Mouse (Mus musculus) limb, embryonic 12.5 days (tissue): Measurements from ENCODE around the gene Klhdc8a. TPM values are rescaled to one million over a fixed set of nuclear protein-coding genes. Genes with fewer than 3 reads are reported as not detected.
"Not testable (repeated sequence)": the region's sequence is repeated elsewhere in the genome, so short reads cannot be mapped to it uniquely, and the experiment has no call there.

ENCODE experiments used
- ATAC-seq: fragments of 200-750 bp; cut with Nextera tagmentation; 2 replicates; pipeline ENCODE4 v1.8.0; 2017; ENCODE audit warnings: low read depth, moderate TSS enrichment; ENCODE audit not compliant: insufficient number of reproducible peaks, insufficient read depth, low FRiP score, low TSS enrichment
- H3K27ac ChIP-seq: fragments of 300-500 bp; sonication (generic); 2 replicates; pipeline ENCODE4 v1.5.1; 2016; ENCODE audit warnings: mild to moderate bottlenecking, moderate library complexity
- H3K27me3 ChIP-seq: fragments of 300-500 bp; sonication (generic); 2 replicates; pipeline ENCODE4 v1.6.1; 2016; ENCODE audit warnings: mild to moderate bottlenecking, moderate library complexity
- H3K36me3 ChIP-seq: fragments of 300-500 bp; sonication (generic); 2 replicates; pipeline ENCODE4 v1.6.1; 2016; ENCODE audit warnings: mild to moderate bottlenecking, moderate library complexity
- H3K4me1 ChIP-seq: fragments of 300-500 bp; sonication (generic); replicated peaks from 2 replicates; pipeline ENCODE4 v1.6.1; 2016
- H3K4me2 ChIP-seq: fragments of 300-500 bp; sonication (generic); 2 replicates; pipeline ENCODE4 v1.6.1; 2016; ENCODE audit warnings: mild to moderate bottlenecking, moderate library complexity
- H3K4me3 ChIP-seq: fragments of 300-500 bp; sonication (generic); replicated peaks from 2 replicates; pipeline ENCODE4 v1.5.1; 2016; ENCODE audit warnings: mild to moderate bottlenecking
- H3K9ac ChIP-seq: fragments of 300-500 bp; sonication (generic); replicated peaks from 2 replicates; pipeline ENCODE4 v1.6.1; 2016; ENCODE audit warnings: mild to moderate bottlenecking, moderate library complexity
- H3K9me3 ChIP-seq: fragments of 300-500 bp; sonication (generic); 2 replicates; pipeline ENCODE4 v1.6.1; 2016; ENCODE audit warnings: mild to moderate bottlenecking, moderate library complexity
- WGBS: fragments of 180-500 bp; shearing (Covaris S2); methylation state at CpG from one replicate; pipeline ENCODE4 v1.1.7; 2016; 5-methylcytosine and 5-hydroxymethylcytosine counted together
- polyA plus RNA-seq: library from polyadenylated mRNA; unstranded; fragments of >200 nt; fragmentation: Nextera tagmentation; extraction: Ambion mirVana; gene quantifications from 2 replicates; pipeline ENCODE4 v1.2.1, GENCODE M21; 2016

Klhdc8a gene
- polyA plus RNA-seq, 1 experiment from 2014 or later: 0.05 TPM

DNA sequence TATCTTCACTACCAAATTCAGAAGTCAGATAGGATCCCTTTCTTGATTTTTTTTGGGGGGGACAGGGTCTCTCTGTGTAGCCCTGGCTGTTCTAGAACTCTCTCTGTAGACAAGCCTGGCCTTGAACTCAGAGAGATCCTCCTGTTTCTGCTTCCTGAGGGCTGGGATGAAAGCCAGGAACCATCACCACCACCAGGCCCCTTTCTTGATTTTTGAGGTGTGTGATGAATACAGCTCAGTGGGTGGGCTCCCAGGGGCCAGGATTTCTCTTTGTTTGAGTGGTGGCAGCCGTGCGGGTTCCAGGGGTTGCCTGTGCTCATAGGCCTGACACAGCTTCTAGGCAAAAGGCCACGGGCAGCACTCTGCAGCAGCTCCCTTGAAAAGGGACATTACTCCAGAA, 27.2 kb upstream of the Klhdc8a start:
- no peak overlapping the region for H3K27ac ChIP-seq
- peaks cover 22% of the 10 kb centered on the region for H3K4me1 ChIP-seq
- no peaks in the 10 kb centered on the region for H3K36me3 ChIP-seq
- no peaks in the 10 kb centered on the region for H3K27me3 ChIP-seq
- H3K9me3 ChIP-seq: no peaks in the 10 kb centered on the region
- no peak overlapping the region for H3K9ac ChIP-seq
- H3K4me2 ChIP-seq: no peak overlapping the region
- no peak overlapping the region for H3K4me3 ChIP-seq
- 81% methylated on average over 3 of the region's 3 CpGs for WGBS
- no peak for ATAC-seq

DNA sequence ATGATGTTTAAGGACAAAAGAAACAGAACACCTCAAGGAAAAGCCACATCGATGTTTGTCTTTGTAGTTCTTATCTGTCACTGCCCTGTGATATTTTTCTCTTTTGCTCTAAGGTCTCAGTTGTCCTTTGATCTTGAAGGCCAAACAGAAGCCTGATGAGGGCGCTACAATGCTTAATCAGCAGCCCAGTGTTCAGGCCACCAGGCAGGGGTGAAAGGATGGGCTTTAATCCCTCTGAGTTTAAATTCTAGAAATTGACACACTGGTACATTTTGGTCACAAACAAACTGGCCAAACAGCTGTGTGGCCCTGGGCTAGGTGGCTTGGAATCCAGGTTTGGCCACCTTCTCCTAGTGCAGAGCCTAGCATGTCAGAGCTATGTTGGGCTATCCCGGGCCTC, 21.7 kb upstream of the Klhdc8a start:
- no peaks in the 10 kb centered on the region for H3K9me3 ChIP-seq
- no peak for ATAC-seq

DNA sequence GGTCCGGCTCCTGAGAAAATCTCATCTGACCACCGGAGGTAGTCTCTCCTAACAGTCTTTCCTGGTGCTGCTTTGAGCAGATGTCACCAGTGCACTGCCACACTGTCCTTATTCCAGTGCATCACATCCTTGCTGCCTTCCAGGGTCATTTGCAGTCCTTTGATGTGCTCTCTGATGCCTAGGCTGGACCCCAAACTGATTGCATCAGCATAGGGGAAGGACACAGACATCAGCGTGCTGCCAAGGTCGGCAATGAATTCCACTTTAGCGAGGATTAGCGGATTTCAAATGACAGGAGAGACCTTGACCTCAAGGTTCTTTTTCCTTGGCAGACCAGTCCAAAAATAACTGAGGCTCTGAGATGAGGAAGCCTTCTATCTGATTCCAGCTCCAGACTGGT, 21.3 kb upstream of the Klhdc8a start:
- no peak overlapping the region for H3K4me2 ChIP-seq
- H3K27ac ChIP-seq: no peak overlapping the region
- no peaks in the 10 kb centered on the region for H3K4me1 ChIP-seq
- WGBS: 60% methylated on average over 6 of the region's 6 CpGs
- H3K27me3 ChIP-seq: no peaks in the 10 kb centered on the region
- no peaks in the 10 kb centered on the region for H3K9me3 ChIP-seq
- H3K4me3 ChIP-seq: no peak overlapping the region
- no peak overlapping the region for H3K9ac ChIP-seq
- no peak for ATAC-seq
- H3K36me3 ChIP-seq: no peaks in the 10 kb centered on the region

More for the DNA sequence above, 21.7 kb upstream of the Klhdc8a start:
- H3K36me3 ChIP-seq: no peaks in the 10 kb centered on the region
- WGBS: 59% methylated on average over 3 of the region's 3 CpGs
- no peak overlapping the region for H3K9ac ChIP-seq
- no peak overlapping the region for H3K27ac ChIP-seq
- no peak overlapping the region for H3K4me2 ChIP-seq
- no peaks in the 10 kb centered on the region for H3K27me3 ChIP-seq
- no peaks in the 10 kb centered on the region for H3K4me1 ChIP-seq
- no peak overlapping the region for H3K4me3 ChIP-seq

GRCm38 (mm10) chr1:132280636-132281035, 17.8 kb upstream of the Klhdc8a start:
- not testable (repeated sequence) for H3K27me3 ChIP-seq, H3K4me2 ChIP-seq, ATAC-seq, H3K4me3 ChIP-seq, H3K27ac ChIP-seq, H3K36me3 ChIP-seq, H3K9me3 ChIP-seq, H3K9ac ChIP-seq, H3K4me1 ChIP-seq
- 79% methylated on average over 6 of the region's 6 CpGs for WGBS

DNA sequence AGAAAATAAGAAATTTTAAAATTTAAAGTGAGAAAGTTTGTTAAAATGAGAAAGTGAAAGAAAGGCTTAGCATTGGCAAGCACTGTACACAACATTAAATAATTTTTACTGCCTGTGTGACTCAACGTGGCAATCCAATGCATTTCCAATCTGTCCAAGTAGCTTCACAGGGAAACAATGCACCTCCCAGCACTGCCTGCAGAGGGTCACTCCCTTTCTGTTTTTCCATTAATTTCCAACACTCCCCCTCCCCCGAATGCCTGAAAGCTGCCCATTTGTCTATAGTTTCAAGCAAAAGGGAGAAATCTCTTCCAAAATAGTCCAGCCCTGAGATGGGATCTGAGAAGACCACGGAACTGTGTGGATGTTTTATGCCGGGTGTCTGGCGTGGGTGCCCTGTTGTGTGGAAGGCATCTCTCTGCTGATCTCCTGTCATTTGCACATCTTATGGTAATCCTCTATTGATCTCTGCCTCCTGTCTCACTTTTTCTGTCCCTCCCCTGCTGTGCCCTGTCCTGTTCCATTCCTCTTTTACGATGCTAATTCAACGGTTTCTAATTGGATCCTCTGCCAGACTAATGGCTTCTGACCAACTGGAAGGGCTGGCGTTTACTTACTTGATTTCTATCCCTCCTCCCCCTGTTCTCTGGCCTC, 16.8 kb upstream of the Klhdc8a start:
- 19% methylated on average over 8 of the region's 8 CpGs for WGBS
- H3K9me3 ChIP-seq: no peaks in the 10 kb centered on the region
- no peaks in the 10 kb centered on the region for H3K4me1 ChIP-seq
- H3K36me3 ChIP-seq: no peaks in the 10 kb centered on the region
- H3K4me2 ChIP-seq: no peak overlapping the region
- no peaks in the 10 kb centered on the region; the same call in 1 of the 2 replicates for H3K27me3 ChIP-seq
- no peak overlapping the region for H3K4me3 ChIP-seq
- ATAC-seq: no peak
- no peak overlapping the region for H3K27ac ChIP-seq
- no peak overlapping the region for H3K9ac ChIP-seq

- ATAC-seq: no peak
- Histone ChIP-seq H3K36me3 (no peaks in the 10 kb centered on the region), H3K4me3 (no peak overlapping the region), H3K4me1 (no peaks in the 10 kb centered on the region), H3K9me3 (no peaks in the 10 kb centered on the region), H3K9ac (no peak overlapping the region), H3K27me3 (no peaks in the 10 kb centered on the region; the same call in 1 of the 2 replicates), H3K27ac (no peak overlapping the region), H3K4me2 (no peak overlapping the region)
- WGBS: 88% methylated on average over 2 of the region's 2 CpGs
Observed at GRCm38 (mm10) chr1:132282177-132282536, 16.3 kb upstream of the Klhdc8a start.

GRCm38 (mm10) chr1:132283018-132283417, 15.4 kb upstream of the Klhdc8a start:
- WGBS: 76% methylated on average over 13 of the region's 13 CpGs
- Histone ChIP-seq H3K36me3 (no peaks in the 10 kb centered on the region), H3K27me3 (peaks cover 5% of the 10 kb centered on the region; the same call in 1 of the 2 replicates), H3K4me3 (no peak overlapping the region), H3K9ac (no peak overlapping the region), H3K27ac (no peak overlapping the region), H3K9me3 (no peaks in the 10 kb centered on the region), H3K4me1 (no peaks in the 10 kb centered on the region), H3K4me2 (no peak overlapping the region)
- ATAC-seq: no peak

GRCm38 (mm10) chr1:132286735-132287134, 11.7 kb upstream of the Klhdc8a start:
- no peak overlapping the region for H3K27ac ChIP-seq
- H3K27me3 ChIP-seq: peaks cover 5% of the 10 kb centered on the region; the same call in 1 of the 2 replicates
- H3K4me2 ChIP-seq: no peak overlapping the region
- 80% methylated on average over 1 of the region's 1 CpGs for WGBS
- H3K9ac ChIP-seq: no peak overlapping the region
- H3K4me1 ChIP-seq: peaks cover 9% of the 10 kb centered on the region
- no peaks in the 10 kb centered on the region for H3K36me3 ChIP-seq
- H3K4me3 ChIP-seq: no peak overlapping the region
- no peaks in the 10 kb centered on the region for H3K9me3 ChIP-seq
- ATAC-seq: no peak

GRCm38 (mm10) chr1:132287445-132287844, 11.0 kb upstream of the Klhdc8a start:
- Histone ChIP-seq H3K4me3 (no peak overlapping the region), H3K9ac (no peak overlapping the region), H3K27ac (no peak overlapping the region), H3K36me3 (no peaks in the 10 kb centered on the region), H3K9me3 (no peaks in the 10 kb centered on the region), H3K4me1 (peaks cover 16% of the 10 kb centered on the region), H3K4me2 (no peak overlapping the region), H3K27me3 (peaks cover 5% of the 10 kb centered on the region; the same call in 1 of the 2 replicates)
- no peak for ATAC-seq
- WGBS: 79% methylated on average over 2 of the region's 2 CpGs

- no peak for ATAC-seq
- Histone ChIP-seq H3K27ac (no peak overlapping the region), H3K4me2 (no peak overlapping the region), H3K4me1 (peaks cover 22% of the 10 kb centered on the region), H3K4me3 (no peak overlapping the region), H3K9me3 (no peaks in the 10 kb centered on the region), H3K36me3 (no peaks in the 10 kb centered on the region), H3K9ac (no peak overlapping the region), H3K27me3 (peaks cover 5% of the 10 kb centered on the region; the same call in 1 of the 2 replicates)
- 24% methylated on average over 11 of the region's 11 CpGs for WGBS
Observed at GRCm38 (mm10) chr1:132287991-132288451, 10.4 kb upstream of the Klhdc8a start.

DNA sequence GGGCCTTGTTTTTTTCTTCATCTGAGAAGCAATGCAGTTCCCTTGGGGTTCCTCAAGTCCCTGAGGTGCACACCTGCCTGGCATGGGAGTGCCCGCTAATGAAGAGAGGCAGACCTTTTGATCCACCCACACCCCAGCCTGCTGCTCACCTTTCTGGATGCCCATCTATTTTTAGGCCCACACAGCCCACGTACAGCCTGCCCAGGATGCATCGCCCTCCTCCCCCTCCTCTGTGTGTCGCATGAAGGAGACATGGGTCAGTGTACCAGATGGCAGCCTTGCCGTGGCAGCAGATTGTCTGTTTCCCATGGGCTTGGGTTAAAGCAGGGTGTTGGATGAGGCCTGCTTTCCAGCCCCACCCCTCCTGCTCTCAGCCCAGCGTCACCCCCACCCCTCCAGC, 8.5 kb upstream of the Klhdc8a start:
- H3K27ac ChIP-seq: no peak overlapping the region
- 76% methylated on average over 6 of the region's 6 CpGs for WGBS
- peaks cover 23% of the 10 kb centered on the region for H3K4me1 ChIP-seq
- no peak overlapping the region; the same call in 1 of the 2 replicates for H3K9ac ChIP-seq
- H3K4me3 ChIP-seq: no peak overlapping the region
- H3K36me3 ChIP-seq: no peaks in the 10 kb centered on the region
- peaks cover 14% of the 10 kb centered on the region; the same call in 1 of the 2 replicates for H3K27me3 ChIP-seq
- no peak for ATAC-seq
- H3K4me2 ChIP-seq: no peak overlapping the region
- no peaks in the 10 kb centered on the region for H3K9me3 ChIP-seq
